Mouse (Mus musculus): ENCODE results near the gene Sp6.

Gene Sp6

DNA sequence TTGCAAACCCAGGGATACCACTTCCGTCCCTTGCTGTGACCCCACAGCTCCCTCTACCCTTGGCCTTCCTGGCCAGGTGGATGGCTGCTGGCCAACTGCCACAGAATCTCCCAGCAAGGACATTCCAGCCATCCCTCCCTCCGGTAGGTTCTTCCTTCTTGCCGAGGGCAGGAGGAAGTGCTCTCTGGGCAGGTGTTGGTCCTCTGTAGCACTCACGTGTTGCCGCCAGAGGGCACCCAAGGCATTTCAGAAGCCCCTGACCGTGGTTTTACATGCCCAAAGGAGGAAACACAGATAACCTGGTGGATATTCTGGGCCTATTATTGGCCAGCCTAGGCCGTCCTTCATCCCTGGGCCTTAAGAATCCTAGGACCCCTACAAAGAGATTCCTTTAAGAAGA is 30.8 kb upstream of the Sp6 start:
- peak; percentile 93 for DNase-seq (ENCODE audit: low read depth, low spot score)

GRCm38 (mm10) chr11:96982859-96983258 is 30.3 kb upstream of the Sp6 start, which contains the start of gene Sp2:
Gene Sp2 (minus strand): TSS chr11:96982959.
- DNase-seq (ENCODE audit: low read depth, low spot score) = no peak

GRCm38 (mm10) chr11:96984903-96985302 is 28.3 kb upstream of the Sp6 start:
- DNase-seq (ENCODE audit: low read depth, low spot score) = no peak

DNA sequence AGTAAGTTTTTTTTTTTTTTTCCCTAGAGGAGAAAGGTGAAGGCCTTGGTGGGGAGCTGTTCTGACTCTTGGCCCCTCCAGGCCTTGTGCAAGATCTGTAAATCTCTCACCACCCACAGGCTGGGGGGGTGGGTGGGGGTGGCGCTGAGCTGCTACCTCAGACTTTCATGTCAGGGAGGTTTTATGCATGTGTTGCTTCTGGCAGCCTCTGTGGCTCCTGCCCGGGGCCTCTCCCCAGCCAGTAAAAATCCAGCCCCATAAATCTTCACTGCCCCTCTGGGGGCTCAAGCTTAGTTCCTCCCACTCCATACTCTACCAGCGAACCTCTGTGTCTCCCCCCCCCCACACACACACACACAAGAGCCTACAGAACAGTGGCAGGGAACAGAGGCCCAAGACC is 26.7 kb upstream of the Sp6 start:
- DNase-seq (ENCODE audit: low read depth, low spot score) = no peak

DNA sequence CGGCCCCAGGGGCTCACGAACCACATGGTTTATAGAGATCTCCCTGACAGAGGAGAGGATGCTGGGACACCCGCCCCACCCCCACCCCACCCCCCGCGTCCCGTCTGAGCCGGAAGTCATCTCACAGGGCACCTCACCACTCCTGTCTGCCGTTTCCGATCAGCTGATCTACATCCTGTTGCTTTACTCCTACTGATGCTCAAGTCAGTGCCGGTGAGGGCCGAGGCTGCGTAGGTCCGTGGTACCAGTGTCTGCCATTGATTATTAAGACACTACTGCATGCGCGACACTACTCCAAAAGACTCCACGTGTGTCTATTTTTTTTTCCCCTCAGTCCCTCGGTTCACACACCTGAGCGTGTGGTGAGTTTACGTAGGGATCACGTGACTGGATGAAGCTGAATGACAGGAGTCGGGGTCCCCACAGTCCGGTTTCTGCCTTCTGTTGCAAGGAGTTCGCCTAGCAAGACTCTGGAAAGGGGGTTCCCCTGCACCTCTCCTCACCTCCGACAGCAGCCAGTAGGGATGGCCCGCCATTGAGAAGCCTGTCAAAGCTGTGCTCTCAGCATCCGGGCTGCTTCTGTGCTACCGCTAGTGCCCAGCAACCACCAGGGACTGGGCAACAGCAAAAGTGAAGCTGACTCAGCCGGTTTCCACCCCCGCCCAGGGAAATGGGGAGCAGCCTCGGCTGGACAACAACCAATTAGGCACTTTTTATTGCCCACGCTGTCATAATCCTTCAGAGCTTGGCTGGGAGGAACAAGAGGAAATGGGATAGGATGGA is 25.1 kb upstream of the Sp6 start:
- DNase-seq (ENCODE audit: low read depth, low spot score) = peak; percentile 70

DNA sequence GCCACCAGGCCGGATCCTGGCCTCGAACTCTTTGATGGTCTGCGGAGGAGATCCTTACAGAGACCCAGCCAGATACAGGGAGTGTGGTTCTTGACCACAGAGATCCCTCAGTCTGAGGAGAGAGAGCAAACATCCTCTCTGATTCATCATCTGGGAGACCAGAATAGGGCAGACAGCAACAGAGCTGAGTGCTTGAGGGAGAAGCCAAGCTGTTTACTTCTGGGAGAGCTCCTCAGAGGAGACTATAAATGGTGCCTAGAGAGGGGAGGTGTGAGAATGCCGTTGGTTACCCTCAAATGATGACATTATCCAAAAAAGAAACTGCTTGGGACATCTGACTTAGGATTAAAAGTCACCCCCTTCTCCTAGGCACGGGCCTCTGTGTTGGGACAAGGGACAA is 21.7 kb upstream of the Sp6 start:
- DNase-seq (ENCODE audit: low read depth, low spot score) = no peak

DNA sequence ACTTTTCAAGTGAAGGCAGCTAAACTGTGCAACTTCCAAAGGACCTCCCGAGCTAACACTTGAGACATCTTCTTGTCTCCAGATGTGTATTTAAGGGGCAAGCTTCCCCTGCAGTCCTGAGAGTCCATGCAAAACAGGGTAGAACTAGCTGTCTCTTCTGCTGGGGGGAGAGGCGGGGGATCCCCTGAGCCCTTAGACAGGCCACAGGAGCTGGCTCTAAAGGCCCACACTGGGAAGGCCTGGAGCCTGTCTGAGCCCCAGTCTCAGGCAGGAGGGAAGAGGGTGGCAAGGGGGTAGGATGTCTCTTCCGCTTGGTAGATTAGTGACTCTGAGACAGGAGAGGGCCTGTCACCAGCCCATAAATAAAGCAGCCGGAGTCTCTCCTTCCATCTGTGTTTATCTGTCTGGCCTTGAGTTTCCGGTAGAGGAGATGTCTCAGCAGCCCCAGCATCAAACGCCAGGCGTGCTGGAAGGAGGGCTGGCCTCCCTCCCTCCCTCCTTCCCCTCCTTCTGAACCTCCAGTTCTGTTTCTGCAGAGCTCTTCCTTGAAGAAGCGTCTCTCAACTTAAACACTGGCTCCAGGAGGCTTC is 20.4 kb upstream of the Sp6 start:
- DNase-seq (ENCODE audit: low read depth, low spot score) = no peak

DNA sequence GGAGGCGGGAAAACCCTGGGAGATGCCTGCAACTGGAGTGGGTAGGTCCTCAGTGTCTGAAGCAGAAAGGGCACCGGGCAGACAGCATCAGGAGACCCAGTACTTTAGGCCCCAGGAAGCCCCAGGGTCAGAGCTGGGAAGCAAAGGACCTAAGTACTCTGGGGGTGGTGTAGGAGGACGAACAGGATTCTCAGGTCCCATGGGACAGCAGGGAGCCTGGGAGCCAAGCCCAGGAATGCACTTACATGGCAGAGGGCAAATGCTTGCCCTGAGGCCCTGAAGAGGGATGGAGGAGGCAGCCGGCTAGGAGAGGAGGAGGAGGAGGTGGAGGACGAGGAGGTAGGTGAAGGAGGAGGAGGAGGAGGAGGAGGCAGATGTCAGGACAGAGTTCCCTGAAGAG is 18.2 kb upstream of the Sp6 start:
- peak; percentile 79 for DNase-seq (ENCODE audit: low read depth, low spot score)

DNA sequence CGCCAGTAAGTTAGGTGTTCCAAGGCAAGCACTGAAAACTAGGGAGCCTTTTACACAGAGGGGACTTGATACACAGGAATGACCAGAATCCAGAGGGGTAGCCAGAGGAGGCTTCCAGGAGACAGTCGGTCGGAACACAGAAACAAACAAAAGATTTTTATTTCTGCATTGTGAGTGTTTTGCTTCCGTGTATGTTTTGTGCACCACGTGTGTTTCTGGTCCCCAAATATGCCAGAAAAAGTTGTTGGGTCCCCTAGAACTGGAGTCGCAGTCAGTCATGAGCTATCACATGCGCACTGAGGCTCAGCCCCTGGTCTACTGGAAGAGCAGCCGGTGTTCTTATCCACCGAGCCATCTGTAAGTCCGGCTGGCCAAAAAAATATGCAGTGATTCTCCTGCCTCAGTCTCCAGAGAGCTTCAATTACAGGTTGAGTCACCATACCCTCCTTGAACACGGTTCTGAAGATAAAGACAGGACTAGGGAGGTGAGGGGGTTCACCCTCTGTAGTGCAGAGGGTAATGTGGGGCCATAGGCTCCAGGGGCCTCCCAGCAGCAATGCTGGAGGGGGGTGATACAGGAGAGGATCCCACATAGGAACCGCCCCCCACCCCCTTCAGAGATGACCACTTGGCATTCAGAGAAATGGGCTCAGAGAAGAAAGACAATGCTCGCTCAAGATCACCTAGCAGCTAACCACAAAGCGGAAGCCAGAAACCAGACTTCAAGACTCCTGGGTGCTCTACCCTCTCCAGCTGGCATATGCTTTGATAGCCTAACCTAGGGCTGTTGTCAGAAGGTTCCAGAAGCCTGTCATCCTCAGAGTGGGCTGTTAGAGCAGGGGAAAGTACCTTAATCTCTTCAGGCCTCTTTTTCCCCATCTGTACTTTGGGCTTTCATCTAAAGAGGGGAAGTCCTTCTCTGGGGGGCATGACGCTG is 17.1 kb upstream of the Sp6 start:
- no peak for DNase-seq (ENCODE audit: low read depth, low spot score)

- no peak for DNase-seq (ENCODE audit: low read depth, low spot score)
These were observed 16.3 kb upstream of the Sp6 start for GRCm38 (mm10) chr11:96996773-96997379.

GRCm38 (mm10) chr11:96997380-96997956 is 15.7 kb upstream of the Sp6 start:
- no peak for DNase-seq (ENCODE audit: low read depth, low spot score)

DNA sequence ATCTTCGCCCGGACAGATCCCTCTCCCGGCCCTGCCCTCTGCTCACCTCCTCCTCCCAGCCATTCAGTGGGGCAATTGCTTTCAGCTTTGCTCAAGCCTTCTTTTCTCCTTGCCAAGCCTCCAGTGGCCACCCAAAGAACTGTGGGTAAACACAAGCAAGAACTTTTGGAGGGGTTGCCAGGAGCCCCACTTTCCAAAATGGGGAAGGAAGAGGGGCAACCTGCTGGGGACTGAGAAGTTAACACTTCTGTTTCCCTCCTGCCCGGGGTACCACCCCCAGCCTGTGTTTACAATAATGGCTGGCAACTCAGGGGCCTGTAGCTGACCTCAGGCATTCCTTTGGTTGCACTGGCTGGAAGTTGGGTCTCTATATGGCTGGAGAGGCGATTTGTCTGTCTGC is 10.0 kb upstream of the Sp6 start:
- no peak for DNase-seq (ENCODE audit: low read depth, low spot score)

- peak; percentile 78 for DNase-seq (ENCODE audit: low read depth, low spot score)
These were observed 6.0 kb upstream of the Sp6 start for GRCm38 (mm10) chr11:97007093-97007794.

DNA sequence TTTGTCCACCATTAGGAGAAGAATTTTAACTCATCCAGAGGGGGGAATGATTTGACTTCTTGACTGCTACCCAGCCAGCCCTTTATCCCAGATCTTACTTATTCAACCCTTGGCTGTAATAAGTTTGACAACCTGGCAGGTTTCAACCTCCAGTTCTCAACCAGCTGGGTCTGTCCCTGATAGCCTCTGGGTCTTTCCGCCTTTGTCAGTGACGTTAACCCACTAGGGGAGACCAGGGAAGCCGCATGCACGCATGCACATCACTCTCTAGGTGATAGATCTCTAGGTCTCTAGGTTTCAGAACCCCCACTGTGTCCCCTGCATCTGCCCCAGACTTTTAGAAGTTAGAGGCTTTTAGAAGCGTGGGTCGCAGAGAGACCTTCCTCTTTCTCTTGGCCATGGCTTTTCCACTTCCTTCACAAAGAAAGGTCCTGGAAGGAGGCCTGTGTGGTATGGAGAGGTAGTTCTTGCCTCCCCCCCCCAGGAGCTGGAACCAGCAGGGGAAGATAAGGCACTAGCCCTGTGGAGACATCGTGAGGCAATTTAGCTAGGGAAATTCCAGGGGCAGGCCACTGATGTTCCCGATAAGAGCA is 3.9 kb upstream of the Sp6 start:
- no peak for DNase-seq (ENCODE audit: low read depth, low spot score)

DNA sequence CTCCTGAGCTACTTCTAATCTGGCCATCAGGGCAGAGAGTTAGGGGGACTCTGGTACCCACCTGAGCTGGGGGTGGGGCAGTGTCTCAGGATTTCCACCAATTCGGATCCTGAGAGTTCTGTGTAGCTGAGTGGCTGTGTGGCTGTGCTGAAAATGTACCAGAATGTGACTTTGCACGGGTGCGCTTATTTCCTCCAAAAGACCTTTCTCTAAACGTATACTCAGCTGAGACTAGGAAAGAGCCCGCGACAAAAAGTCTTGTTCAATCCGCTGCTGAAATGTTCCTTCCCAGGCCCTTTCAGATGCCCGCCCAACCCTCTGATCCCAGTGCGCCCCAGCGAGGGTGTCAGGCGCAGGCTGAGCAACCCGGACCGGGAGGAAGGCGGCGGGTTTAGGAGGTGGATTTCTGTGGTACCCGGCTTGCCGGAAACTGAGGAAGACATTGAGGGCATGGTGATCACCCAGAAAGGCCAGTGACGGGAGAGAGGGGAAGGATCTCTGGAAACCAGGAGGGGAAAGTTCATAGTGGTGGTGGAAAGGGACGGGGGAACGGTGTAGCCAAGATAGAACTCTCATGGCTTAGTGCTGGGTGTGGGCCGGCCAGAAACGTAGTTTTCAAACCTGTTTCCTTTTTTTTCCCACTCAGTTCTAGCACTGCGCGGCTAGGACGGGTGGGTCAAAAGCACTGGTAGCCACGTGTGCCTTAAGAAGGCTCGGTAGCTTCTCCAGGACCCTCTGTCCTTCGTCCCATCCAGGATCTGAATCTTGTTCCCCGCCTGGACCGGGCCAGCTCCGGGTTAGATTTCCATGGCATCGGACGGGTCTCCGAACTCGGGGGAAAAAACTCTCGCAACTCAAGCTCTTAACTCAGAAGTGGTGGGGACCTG is 4.7 kb downstream of the Sp6 start:
- no peak for DNase-seq (ENCODE audit: low read depth, low spot score)

- DNase-seq (ENCODE audit: low read depth, low spot score) = no peak
These were observed 5.6 kb downstream of the Sp6 start for GRCm38 (mm10) chr11:97018583-97019344.

DNA sequence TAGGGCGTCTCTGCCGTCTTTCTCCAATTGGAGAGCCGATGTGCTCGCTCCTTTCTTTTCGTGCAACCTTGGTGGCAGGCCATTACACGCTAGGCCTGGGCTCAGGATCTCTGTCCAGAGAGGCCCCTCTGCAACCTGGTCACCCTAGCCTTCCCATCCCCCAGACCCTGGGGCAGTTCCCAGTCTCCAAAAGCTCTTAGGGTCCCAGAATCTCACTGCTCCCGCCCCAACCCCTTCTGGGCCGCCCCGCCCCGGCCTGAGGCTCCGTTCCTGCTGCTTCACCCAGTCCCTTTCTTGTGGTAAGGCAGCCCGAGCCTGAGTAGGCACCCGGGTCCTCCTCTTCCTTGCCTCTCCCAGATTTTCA is 6.1 kb downstream of the Sp6 start:
- DNase-seq (ENCODE audit: low read depth, low spot score) = no peak

- no peak for DNase-seq (ENCODE audit: low read depth, low spot score)
These were observed 8.0 kb downstream of the Sp6 start for GRCm38 (mm10) chr11:97021121-97021765.

All from 3T3-L1 (cell line).